Mouse (Mus musculus) ES-Bruce4 (cell line): ENCODE measurements around the gene Arhgap8. TPM values are rescaled to one million over a fixed set of nuclear protein-coding genes. Genes with fewer than 3 reads are reported as not detected.

ENCODE experiments used
- H3K27ac ChIP-seq: 2 replicates; pipeline ENCODE4 v1.5.1; 2012; ENCODE audit warnings: low read length, inconsistent platforms; ENCODE audit not compliant: insufficient read depth
- H3K27me3 ChIP-seq: 2 replicates; pipeline ENCODE4 v1.6.1; 2012; ENCODE audit warnings: mild to moderate bottlenecking, low read length, inconsistent platforms; ENCODE audit not compliant: control insufficient read depth, poor library complexity, insufficient read depth, severe bottlenecking
- H3K36me3 ChIP-seq: 2 replicates; pipeline ENCODE4 v1.6.1; 2012; ENCODE audit warnings: inconsistent platforms, mild to moderate bottlenecking, low read length, moderate library complexity; ENCODE audit not compliant: control insufficient read depth, poor library complexity, insufficient read depth, severe bottlenecking
- H3K4me1 ChIP-seq: one replicate; pipeline ENCODE4 v1.8.1; 2011; ENCODE audit warnings: low read length; ENCODE audit not compliant: control insufficient read depth, insufficient read depth
- H3K4me3 ChIP-seq: 2 replicates; pipeline ENCODE4 v1.5.1; 2011; ENCODE audit warnings: low read depth, mild to moderate bottlenecking, low read length
- H3K9ac ChIP-seq: 2 replicates; pipeline ENCODE4 v1.6.1; 2012; ENCODE audit warnings: low read depth, mild to moderate bottlenecking, inconsistent platforms; ENCODE audit not compliant: poor library complexity, severe bottlenecking
- H3K9me3 ChIP-seq: replicated peaks from 2 replicates; pipeline ENCODE4 v1.6.1; 2012; ENCODE audit warnings: mild to moderate bottlenecking, low read length, inconsistent platforms; ENCODE audit not compliant: control insufficient read depth, poor library complexity, insufficient read depth, severe bottlenecking
- CTCF ChIP-seq: IDR thresholded peaks from one replicate; pipeline ENCODE4 v1.8.1; 2011; ENCODE audit warnings: low read depth, low read length
- EP300 ChIP-seq: IDR thresholded peaks from 2 replicates; pipeline ENCODE4 v1.6.1; 2011; ENCODE audit warnings: low read depth, low read length; ENCODE audit not compliant: insufficient read depth
- POLR2A ChIP-seq: IDR thresholded peaks from one replicate; pipeline ENCODE4 v1.8.1; 2011; ENCODE audit warnings: low read length; ENCODE audit not compliant: insufficient read depth
- polyA plus RNA-seq: library from polyadenylated mRNA; stranded (reverse); fragments of >200 nt; gene quantifications from 2 replicates; pipeline ENCODE4 v1.2.4, GENCODE M21; 2011; ENCODE audit warnings: low read depth; ENCODE audit not compliant: missing spikeins, insufficient read depth, insufficient read length

Arhgap8 gene
- polyA plus RNA-seq, 1 experiment, result 41.1 TPM

- Histone ChIP-seq H3K27ac (no peak overlapping the region), H3K9me3 (no peaks in the 10 kb centered on the region), H3K27me3 (no peaks in the 10 kb centered on the region), H3K4me1 (no peaks in the 10 kb centered on the region), H3K36me3 (no peaks in the 10 kb centered on the region), H3K4me3 (no peak overlapping the region), H3K9ac (no peak overlapping the region)
- TF ChIP-seq POLR2A, result no peak
Measured at GRCm38 (mm10) chr15:84675317-84675716, 44.5 kb upstream of the Arhgap8 start.

GRCm38 (mm10) chr15:84677943-84678342 lies 41.9 kb upstream of the Arhgap8 start:
- no peak overlapping the region for H3K9ac ChIP-seq
- H3K27ac ChIP-seq, result no peak overlapping the region
- no peaks in the 10 kb centered on the region for H3K9me3 ChIP-seq
- no peaks in the 10 kb centered on the region for H3K27me3 ChIP-seq
- H3K4me3 ChIP-seq, result no peak overlapping the region
- no peaks in the 10 kb centered on the region for H3K4me1 ChIP-seq
- H3K36me3 ChIP-seq, result no peaks in the 10 kb centered on the region
- TF ChIP-seq POLR2A, result no peak
- TF ChIP-seq EP300, result no peak
- no peak for TF ChIP-seq CTCF

GRCm38 (mm10) chr15:84679090-84679489 lies 40.8 kb upstream of the Arhgap8 start:
- no peaks in the 10 kb centered on the region for H3K4me1 ChIP-seq
- no peaks in the 10 kb centered on the region for H3K27me3 ChIP-seq
- TF ChIP-seq EP300, result no peak
- TF ChIP-seq POLR2A, result no peak
- TF ChIP-seq CTCF, result peak; percentile 63

GRCm38 (mm10) chr15:84679794-84680193 lies 40.1 kb upstream of the Arhgap8 start:
- Histone ChIP-seq H3K4me1 (no peaks in the 10 kb centered on the region), H3K9ac (no peak overlapping the region), H3K9me3 (no peaks in the 10 kb centered on the region), H3K4me3 (no peak overlapping the region), H3K27ac (no peak overlapping the region), H3K36me3 (no peaks in the 10 kb centered on the region), H3K27me3 (no peaks in the 10 kb centered on the region)
- TF ChIP-seq CTCF (no peak), POLR2A (no peak), EP300 (no peak)

More at GRCm38 (mm10) chr15:84679090-84679489, 40.8 kb upstream of the Arhgap8 start:
- no peak overlapping the region for H3K9ac ChIP-seq
- no peak overlapping the region for H3K27ac ChIP-seq
- no peaks in the 10 kb centered on the region for H3K36me3 ChIP-seq
- H3K9me3 ChIP-seq, result no peaks in the 10 kb centered on the region
- H3K4me3 ChIP-seq, result no peak overlapping the region

- Histone ChIP-seq H3K4me1 (peaks cover 3% of the 10 kb centered on the region), H3K27me3 (no peaks in the 10 kb centered on the region), H3K27ac (0 out of 2 replicates have a peak overlapping the region, but pooled peaks have one; percentile 10), H3K9ac (peak overlapping the region; percentile 89), H3K9me3 (no peaks in the 10 kb centered on the region), H3K4me3 (peak overlapping the region; percentile 76), H3K36me3 (no peaks in the 10 kb centered on the region)
- TF ChIP-seq CTCF, result no peak
- no peak for TF ChIP-seq POLR2A
- TF ChIP-seq EP300, result no peak
Measured at GRCm38 (mm10) chr15:84680545-84681454, 39.1 kb upstream of the Arhgap8 start.

GRCm38 (mm10) chr15:84681455-84682193 lies 38.2 kb upstream of the Arhgap8 start:
- H3K27ac ChIP-seq, result no peak overlapping the region
- no peak for TF ChIP-seq CTCF
- TF ChIP-seq EP300, result no peak
- TF ChIP-seq POLR2A, result no peak
- no peaks in the 10 kb centered on the region for H3K27me3 ChIP-seq
- H3K9me3 ChIP-seq, result no peaks in the 10 kb centered on the region
- H3K4me1 ChIP-seq, result peaks cover 3% of the 10 kb centered on the region
- no peaks in the 10 kb centered on the region for H3K36me3 ChIP-seq
- H3K4me3 ChIP-seq, result peak overlapping the region; percentile 76
- peak overlapping the region; percentile 89 for H3K9ac ChIP-seq
